Mouse (Mus musculus): ENCODE results near the gene Ms4a15. TPM values are rescaled to one million over a fixed set of nuclear protein-coding genes. Genes with fewer than 3 reads are reported as not detected.

The Ms4a15 gene
- not detected for total RNA-seq (2023)

GRCm38 (mm10) chr19:10993150-10993549, at the start of gene Ms4a15:
Gene Ms4a15 (minus strand): TSS chr19:10993250.

GRCm38 (mm10) chr19:11017891-11018290, 24.8 kb upstream of the Ms4a15 start, which contains the start of gene Ms4a18:
Gene Ms4a18 (minus strand): TSS chr19:11018031.

GRCm38 (mm10) chr19:10974238-10974865, 18.7 kb downstream of the Ms4a15 start, which contains the start of gene Ms4a10:
Gene Ms4a10 (minus strand): TSS chr19:10974670.

GRCm38 (mm10) chr19:10949112-10949511, 43.9 kb downstream of the Ms4a15 start, which contains the start of gene Ccdc86:
Gene Ccdc86 (minus strand): TSS chr19:10949266.

GRCm38 (mm10) chr19:10937110-10937563, 55.9 kb downstream of the Ms4a15 start, which contains the start of gene Ptgdr2:
Gene Ptgdr2 (plus strand): TSS chr19:10937160.

Other genes starting within 250 kb of the Ms4a15 start
- gene Cd6, start 163.2 kb downstream of the Ms4a15 start, total RNA-seq (2023): 1 to 10 TPM; 1.4 to 1.6 TPM
- gene Slc15a3, start 153.5 kb downstream of the Ms4a15 start, total RNA-seq (2023): 100 to 1,000 TPM; 150 to 158 TPM
- gene Tmem132a, start 123.3 kb downstream of the Ms4a15 start, total RNA-seq (2023): under 1 TPM; 0.13 to 0.49 TPM
- gene Tmem109, start 111.2 kb downstream of the Ms4a15 start, total RNA-seq (2023): 10 to 100 TPM; 23.8 to 40.2 TPM
- gene Prpf19, start 98.0 kb downstream of the Ms4a15 start, total RNA-seq (2023): 10 to 100 TPM; 50.2 to 74.6 TPM
- gene Zp1, start 72.6 kb downstream of the Ms4a15 start, total RNA-seq (2023): not detected
- gene Ptgdr2, start 56.1 kb downstream of the Ms4a15 start, total RNA-seq (2023): not detected
- 10 to 100 TPM; 15.7 to 15.9 TPM for gene Ccdc86, start 44.0 kb downstream of the Ms4a15 start, total RNA-seq (2023)
- not detected for gene Ms4a10, start 18.6 kb downstream of the Ms4a15 start, total RNA-seq (2023)
- gene Ms4a18, start 24.8 kb upstream of the Ms4a15 start, total RNA-seq (2023): not detected
- 10 to 100 TPM; 32.1 to 46.6 TPM for gene Ms4a8a, start 87.9 kb upstream of the Ms4a15 start, total RNA-seq (2023)
- gene 1700017D01Rik, start 137.6 kb upstream of the Ms4a15 start, total RNA-seq (2023): not detected
- gene 1700025F22Rik, start 172.1 kb upstream of the Ms4a15 start, total RNA-seq (2023): not detected
- not detected for gene Ms4a13, start 203.5 kb upstream of the Ms4a15 start, total RNA-seq (2023)
- not detected for gene Ms4a12, start 239.2 kb upstream of the Ms4a15 start, total RNA-seq (2023)